Mouse (Mus musculus): ENCODE results near the gene Nppa.
"Not testable (repeated sequence)": the region's sequence is repeated elsewhere in the genome, so short reads cannot be mapped to it uniquely, and the experiment has no call there.

Gene Nppa

GRCm38 (mm10) chr4:148011332-148011731, 10.8 kb downstream of the Nppa start:
- no peak for DNase-seq (ENCODE audit: low spot score in 2 of 2)

GRCm38 (mm10) chr4:148012216-148012615, 11.7 kb downstream of the Nppa start:
- no peak for DNase-seq (ENCODE audit: low spot score in 2 of 2)

GRCm38 (mm10) chr4:148015418-148015817, 14.9 kb downstream of the Nppa start:
- no peak for DNase-seq (ENCODE audit: low spot score in 2 of 2)

- DNase-seq (ENCODE audit: low spot score in 2 of 2): no peak
Measured at GRCm38 (mm10) chr4:148016981-148017380, 16.5 kb downstream of the Nppa start.

GRCm38 (mm10) chr4:148018410-148018809, 17.9 kb downstream of the Nppa start:
- DNase-seq (ENCODE audit: low spot score in 2 of 2): no peak

GRCm38 (mm10) chr4:148024003-148024402, 23.5 kb downstream of the Nppa start:
- no peak for DNase-seq (ENCODE audit: low spot score in 2 of 2)

- DNase-seq (ENCODE audit: low spot score in 2 of 2): no peak
Measured at GRCm38 (mm10) chr4:148029297-148029696, 28.8 kb downstream of the Nppa start.

GRCm38 (mm10) chr4:148030506-148030905, 30.0 kb downstream of the Nppa start:
- DNase-seq (ENCODE audit: low spot score in 2 of 2): no peak

- DNase-seq (ENCODE audit: low spot score in 2 of 2): no peak
Measured at GRCm38 (mm10) chr4:148033858-148034410, 33.4 kb downstream of the Nppa start.

- no peak for DNase-seq (ENCODE audit: low spot score in 2 of 2)
Measured at GRCm38 (mm10) chr4:148035440-148035839, 34.9 kb downstream of the Nppa start.

- DNase-seq (ENCODE audit: low spot score in 2 of 2): no peak
Measured at GRCm38 (mm10) chr4:148038079-148038599, 37.6 kb downstream of the Nppa start.

GRCm38 (mm10) chr4:148038600-148039253, 38.2 kb downstream of the Nppa start, which contains the start of the genes Clcn6 and Mthfr:
Clcn6 (minus strand) TSS chr4:148038821.
Mthfr (plus strand) TSS chr4:148039077.
- peak; percentile 100 for DNase-seq (ENCODE audit: low spot score in 2 of 2)

- no peak for DNase-seq (ENCODE audit: low spot score in 2 of 2)
Measured at GRCm38 (mm10) chr4:148039254-148040028, 38.9 kb downstream of the Nppa start.

GRCm38 (mm10) chr4:148040029-148040830, 39.7 kb downstream of the Nppa start:
- peak in 1 of 2 experiments; percentile 44 for DNase-seq (ENCODE audit: low spot score in 2 of 2)

- DNase-seq (ENCODE audit: low spot score in 2 of 2): peak; percentile 65 to 66
Measured at GRCm38 (mm10) chr4:148040933-148041610, 40.5 kb downstream of the Nppa start.

- DNase-seq (ENCODE audit: low spot score in 2 of 2): peak in 1 of 2 experiments; percentile 58
Measured at GRCm38 (mm10) chr4:148041611-148042191, 41.2 kb downstream of the Nppa start.

- not testable (repeated sequence) for DNase-seq (ENCODE audit: low spot score in 2 of 2)
Measured at GRCm38 (mm10) chr4:148043327-148043726, 42.8 kb downstream of the Nppa start.

GRCm38 (mm10) chr4:148044113-148044512, 43.6 kb downstream of the Nppa start:
- DNase-seq (ENCODE audit: low spot score in 2 of 2): no peak

GRCm38 (mm10) chr4:148046450-148047031, 46.0 kb downstream of the Nppa start:
- no peak for DNase-seq (ENCODE audit: low spot score in 2 of 2)

GRCm38 (mm10) chr4:148050396-148050914, 49.9 kb downstream of the Nppa start:
- not testable (repeated sequence) for DNase-seq (ENCODE audit: low spot score in 2 of 2)

Data from right cerebral cortex, postnatal 10 days (tissue).